Comparison of ENCODE assay signal across 8 mouse cellular contexts in genomic region chr14:25522415-25522814, GRCm38 (mm10).
DNase-seq lines count a peak whose midpoint lies in the region; ATAC-seq lines count a peak whose summit lies in the region.

No protein-coding gene starts in this region.

- peaks cover 39% of the 10 kb centered on the region for H3K36me3 ChIP-seq in midbrain, embryonic 12.5 days
- no peaks in the 10 kb centered on the region for H3K36me3 ChIP-seq in midbrain, embryonic 16.5 days (ENCODE audit: control insufficient read depth, insufficient read depth, low read length)
- no peaks in the 10 kb centered on the region for H3K36me3 ChIP-seq in hindbrain, embryonic 16.5 days (ENCODE audit: control insufficient read depth, insufficient read depth, low read length)

- H3K27me3 ChIP-seq in midbrain, embryonic 12.5 days, result no peaks in the 10 kb centered on the region
- H3K27me3 ChIP-seq in midbrain, embryonic 16.5 days (ENCODE audit: control insufficient read depth, insufficient read depth, low read depth, low read length), result no peaks in the 10 kb centered on the region
- no peaks in the 10 kb centered on the region for H3K27me3 ChIP-seq in hindbrain, embryonic 16.5 days (replicated peaks; ENCODE audit: control insufficient read depth, insufficient read depth, low read length)

- 38% methylated on average over 4 of the region's 4 CpGs for WGBS in midbrain, embryonic 12.5 days
- 31% methylated on average over 4 of the region's 4 CpGs for WGBS in midbrain, embryonic 16.5 days
- WGBS in hindbrain, embryonic 16.5 days, result 32% methylated on average over 4 of the region's 4 CpGs

- peaks cover 69% of the 10 kb centered on the region for H3K4me1 ChIP-seq in midbrain, embryonic 12.5 days
- H3K4me1 ChIP-seq in midbrain, embryonic 16.5 days (ENCODE audit: control insufficient read depth, insufficient read depth, low read length), result peaks cover 31% of the 10 kb centered on the region
- H3K4me1 ChIP-seq in hindbrain, embryonic 16.5 days (ENCODE audit: control insufficient read depth, insufficient read depth, low read depth, low read length), result peaks cover 37% of the 10 kb centered on the region

- no peaks in the 10 kb centered on the region for H3K9me3 ChIP-seq in midbrain, embryonic 12.5 days
- H3K9me3 ChIP-seq in midbrain, embryonic 16.5 days (replicated peaks; ENCODE audit: control insufficient read depth, low read length, poor library complexity, severe bottlenecking), result no peaks in the 10 kb centered on the region
- H3K9me3 ChIP-seq in hindbrain, embryonic 16.5 days (ENCODE audit: control insufficient read depth, low read length), result no peaks in the 10 kb centered on the region

- no peak overlapping the region for H3K4me3 ChIP-seq in midbrain, embryonic 12.5 days
- no peak overlapping the region for H3K4me3 ChIP-seq in midbrain, embryonic 16.5 days (ENCODE audit: low read depth, low read length)
- H3K4me3 ChIP-seq in hindbrain, embryonic 16.5 days (ENCODE audit: low read length), result no peak overlapping the region

- no peak overlapping the region for H3K4me2 ChIP-seq in midbrain, embryonic 12.5 days (replicated peaks)
- H3K4me2 ChIP-seq in midbrain, embryonic 16.5 days (ENCODE audit: low read length), result no peak overlapping the region
- H3K4me2 ChIP-seq in hindbrain, embryonic 16.5 days (ENCODE audit: low read length), result no peak overlapping the region

- H3K27ac ChIP-seq in midbrain, embryonic 12.5 days (replicated peaks), result peak overlapping the region; percentile 31; the same call in 1 of the 2 replicates
- no peak overlapping the region for H3K27ac ChIP-seq in midbrain, embryonic 16.5 days (ENCODE audit: low read length)
- H3K27ac ChIP-seq in hindbrain, embryonic 16.5 days (ENCODE audit: low read depth, low read length), result 0 out of 2 replicates have a peak overlapping the region, but pooled peaks have one; percentile 29

- ATAC-seq in midbrain, embryonic 12.5 days (ENCODE audit: low FRiP score, low read depth), result no peak
- no peak for ATAC-seq in midbrain, embryonic 16.5 days
- ATAC-seq in hindbrain, embryonic 16.5 days, result no peak

- no peak overlapping the region; the same call in 1 of the 2 replicates for H3K9ac ChIP-seq in midbrain, embryonic 12.5 days (replicated peaks)
- H3K9ac ChIP-seq in midbrain, embryonic 16.5 days (ENCODE audit: low read depth, low read length), result no peak overlapping the region
- H3K9ac ChIP-seq in hindbrain, embryonic 16.5 days (ENCODE audit: low read depth, low read length), result no peak overlapping the region

- peak; percentile 45 for DNase-seq in embryo, embryonic 10 days (ENCODE audit: low spot score)
- DNase-seq in embryo, embryonic 11 days, result no peak
- peak; percentile 73 to 83 for DNase-seq in natural killer cell, adult 2 months (ENCODE audit: low spot score in 2 of 2)
- no peak for DNase-seq in urinary bladder, postnatal 36 days (ENCODE audit: low spot score in 2 of 2)
- DNase-seq in urinary bladder, postnatal 14 days (ENCODE audit: low spot score), result no peak

Comparison
In these comparisons a context has a peak if more than half of its experiments do, and no peak if none do; other contexts are left out.
1. DNase-seq: peak in embryo, embryonic 10 days (single experiment) and natural killer cell, adult 2 months (2 of 2); none in embryo, embryonic 11 days (single experiment), urinary bladder, postnatal 36 days (0 of 2) and urinary bladder, postnatal 14 days (single experiment).